24 mouse cellular contexts compared by ENCODE assay signal in genomic region chr13:14115805-14116204, GRCm38 (mm10).
"Had no signal": no experiment of that assay in that cellular context is flagged by ENCODE, and none has a peak within 500 bp of the region (broad histone marks: within the 10 kb centered on the region; RNA-seq: fewer than 3 reads in every experiment).

No protein-coding gene starts in this region.

- H3K4me2 ChIP-seq: embryonic facial prominence, embryonic 12.5 days; embryonic facial prominence, embryonic 13.5 days; embryonic facial prominence, embryonic 15.5 days; forebrain, embryonic 12.5 days; forebrain, embryonic 13.5 days; forebrain, embryonic 15.5 days had no signal

- H3K4me1 ChIP-seq: embryonic facial prominence, embryonic 10.5 days; embryonic facial prominence, embryonic 12.5 days; embryonic facial prominence, embryonic 13.5 days; embryonic facial prominence, embryonic 15.5 days had no signal

- H3K27me3 ChIP-seq: embryonic facial prominence, embryonic 12.5 days; embryonic facial prominence, embryonic 13.5 days; embryonic facial prominence, embryonic 15.5 days; forebrain, embryonic 12.5 days; forebrain, embryonic 13.5 days; forebrain, embryonic 15.5 days had no signal

- H3K9me3 ChIP-seq: embryonic facial prominence, embryonic 10.5 days; embryonic facial prominence, embryonic 12.5 days; embryonic facial prominence, embryonic 13.5 days; embryonic facial prominence, embryonic 15.5 days; forebrain, embryonic 10.5 days; forebrain, embryonic 12.5 days; forebrain, embryonic 13.5 days; forebrain, embryonic 15.5 days had no signal

- H3K4me3 ChIP-seq: embryonic facial prominence, embryonic 10.5 days; embryonic facial prominence, embryonic 12.5 days; embryonic facial prominence, embryonic 13.5 days; embryonic facial prominence, embryonic 15.5 days; erythroblast, embryonic 14.5 days; forebrain, embryonic 10.5 days; forebrain, embryonic 12.5 days; forebrain, embryonic 13.5 days; forebrain, embryonic 15.5 days; gastrocnemius, adult 2 months; heart, adult 2 months had no signal

- H3K27ac ChIP-seq: embryonic facial prominence, embryonic 10.5 days; embryonic facial prominence, embryonic 12.5 days; embryonic facial prominence, embryonic 13.5 days; embryonic facial prominence, embryonic 15.5 days; forebrain, embryonic 10.5 days; forebrain, embryonic 12.5 days; forebrain, embryonic 13.5 days; forebrain, embryonic 15.5 days; gastrocnemius, adult 2 months; heart, adult 2 months had no signal

- DNase-seq: cerebellum, adult 8-10 months; cerebellum, adult 9-10 months; cerebellum, adult 9-11 months; cerebellum, postnatal 25 days; cerebellum, postnatal 36 days; embryo, embryonic 11 days; forebrain, postnatal 0 days; gastrocnemius, adult 2 months; gastrocnemius, postnatal 10 days; gastrocnemius, postnatal 14 days; gastrocnemius, postnatal 25 days; gastrocnemius, postnatal 36 days had no signal

- H3K9ac ChIP-seq: embryonic facial prominence, embryonic 12.5 days; embryonic facial prominence, embryonic 13.5 days; embryonic facial prominence, embryonic 15.5 days; forebrain, embryonic 12.5 days; forebrain, embryonic 13.5 days; forebrain, embryonic 15.5 days; forebrain, postnatal 0 days had no signal

- H3K36me3 ChIP-seq: embryonic facial prominence, embryonic 12.5 days; embryonic facial prominence, embryonic 15.5 days; forebrain, embryonic 12.5 days; forebrain, embryonic 15.5 days had no signal

- ATAC-seq: forebrain, embryonic 13.5 days; forebrain, embryonic 14.5 days; forebrain, embryonic 15.5 days; forebrain, embryonic 16.5 days; forebrain, postnatal 0 days had no signal
